Mouse (Mus musculus): ENCODE measurements around the gene Shroom1. TPM values are rescaled to one million over a fixed set of nuclear protein-coding genes. Genes with fewer than 3 reads are reported as not detected.

Shroom1 gene
- polyA plus RNA-seq, 1 experiment from 2014 or later, result 4.1 TPM

- H3K27ac ChIP-seq (ENCODE audit: low read length), result peak overlapping the region; percentile 98
- ATAC-seq (ENCODE audit: low read depth), result peak; percentile 72
- H3K4me2 ChIP-seq (ENCODE audit: low read depth, low read length), result peak overlapping the region; percentile 72
- H3K4me1 ChIP-seq (ENCODE audit: control insufficient read depth, low read depth, low read length), result peaks cover 62% of the 10 kb centered on the region
- H3K27me3 ChIP-seq (ENCODE audit: control insufficient read depth, insufficient read depth, low read depth, low read length), result peaks cover 38% of the 10 kb centered on the region
- peak overlapping the region; percentile 80 for H3K9ac ChIP-seq (ENCODE audit: low read depth, low read length)
- no peaks in the 10 kb centered on the region for H3K9me3 ChIP-seq (replicated peaks; ENCODE audit: control insufficient read depth, low read length)
- H3K36me3 ChIP-seq (ENCODE audit: control insufficient read depth, insufficient read depth), result peaks cover 4% of the 10 kb centered on the region
- H3K4me3 ChIP-seq (ENCODE audit: low read depth, low read length), result peak overlapping the region; percentile 82
- WGBS (ENCODE audit: insufficient replicate concordance), result 27% methylated on average over 4 of the region's 4 CpGs
Measured at GRCm38 (mm10) chr11:53481088-53481730, 24.2 kb downstream of the Shroom1 start.

- peak; percentile 80 for ATAC-seq (ENCODE audit: low read depth)
- peak overlapping the region; percentile 39 for H3K4me3 ChIP-seq (ENCODE audit: low read depth, low read length)
- no peaks in the 10 kb centered on the region for H3K36me3 ChIP-seq (ENCODE audit: control insufficient read depth, insufficient read depth)
- peaks cover 64% of the 10 kb centered on the region for H3K4me1 ChIP-seq (ENCODE audit: control insufficient read depth, low read depth, low read length)
- no peaks in the 10 kb centered on the region for H3K9me3 ChIP-seq (replicated peaks; ENCODE audit: control insufficient read depth, low read length)
- peaks cover 36% of the 10 kb centered on the region for H3K27me3 ChIP-seq (ENCODE audit: control insufficient read depth, insufficient read depth, low read depth, low read length)
- peak overlapping the region; percentile 98 for H3K27ac ChIP-seq (ENCODE audit: low read length)
- WGBS (ENCODE audit: insufficient replicate concordance), result 27% methylated on average over 9 of the region's 9 CpGs
- peak overlapping the region; percentile 56 for H3K4me2 ChIP-seq (ENCODE audit: low read depth, low read length)
- peak overlapping the region; percentile 64 for H3K9ac ChIP-seq (ENCODE audit: low read depth, low read length)
Measured at GRCm38 (mm10) chr11:53483159-53483891, 26.3 kb downstream of the Shroom1 start.

GRCm38 (mm10) chr11:53485719-53486118 lies 28.7 kb downstream of the Shroom1 start:
- no peak overlapping the region for H3K27ac ChIP-seq (ENCODE audit: low read length)
- peaks cover 18% of the 10 kb centered on the region for H3K27me3 ChIP-seq (ENCODE audit: control insufficient read depth, insufficient read depth, low read depth, low read length)
- no peaks in the 10 kb centered on the region for H3K9me3 ChIP-seq (replicated peaks; ENCODE audit: control insufficient read depth, low read length)
- 38% methylated on average over 3 of the region's 3 CpGs for whole genome bisulfite sequencing (ENCODE audit: insufficient replicate concordance)
- no peak overlapping the region for H3K4me3 ChIP-seq (ENCODE audit: low read depth, low read length)
- H3K9ac ChIP-seq (ENCODE audit: low read depth, low read length), result no peak overlapping the region
- no peaks in the 10 kb centered on the region for H3K36me3 ChIP-seq (ENCODE audit: control insufficient read depth, insufficient read depth)
- peaks cover 46% of the 10 kb centered on the region for H3K4me1 ChIP-seq (ENCODE audit: control insufficient read depth, low read depth, low read length)
- H3K4me2 ChIP-seq (ENCODE audit: low read depth, low read length), result no peak overlapping the region
- no peak for ATAC-seq (ENCODE audit: low read depth)

GRCm38 (mm10) chr11:53486351-53486750 lies 29.3 kb downstream of the Shroom1 start:
- WGBS (ENCODE audit: insufficient replicate concordance), result 68% methylated on average over 3 of the region's 3 CpGs
- H3K4me2 ChIP-seq (ENCODE audit: low read depth, low read length), result no peak overlapping the region
- H3K4me1 ChIP-seq (ENCODE audit: control insufficient read depth, low read depth, low read length), result peaks cover 44% of the 10 kb centered on the region
- no peak overlapping the region for H3K4me3 ChIP-seq (ENCODE audit: low read depth, low read length)
- ATAC-seq (ENCODE audit: low read depth), result no peak
- H3K9ac ChIP-seq (ENCODE audit: low read depth, low read length), result no peak overlapping the region
- no peak overlapping the region for H3K27ac ChIP-seq (ENCODE audit: low read length)
- no peaks in the 10 kb centered on the region for H3K36me3 ChIP-seq (ENCODE audit: control insufficient read depth, insufficient read depth)
- H3K9me3 ChIP-seq (replicated peaks; ENCODE audit: control insufficient read depth, low read length), result no peaks in the 10 kb centered on the region
- H3K27me3 ChIP-seq (ENCODE audit: control insufficient read depth, insufficient read depth, low read depth, low read length), result peaks cover 18% of the 10 kb centered on the region

- H3K4me3 ChIP-seq (ENCODE audit: low read depth, low read length), result peak overlapping the region; percentile 4; the same call in 1 of the 2 replicates
- ATAC-seq (ENCODE audit: low read depth), result no peak
- H3K4me1 ChIP-seq (ENCODE audit: control insufficient read depth, low read depth, low read length), result peaks cover 37% of the 10 kb centered on the region
- no peaks in the 10 kb centered on the region for H3K36me3 ChIP-seq (ENCODE audit: control insufficient read depth, insufficient read depth)
- 12% methylated on average over 27 of the region's 27 CpGs for WGBS (ENCODE audit: insufficient replicate concordance)
- 0 out of 2 replicates have a peak overlapping the region, but pooled peaks have one; percentile 5 for H3K9ac ChIP-seq (ENCODE audit: low read depth, low read length)
- H3K27me3 ChIP-seq (ENCODE audit: control insufficient read depth, insufficient read depth, low read depth, low read length), result peaks cover 18% of the 10 kb centered on the region
- H3K9me3 ChIP-seq (replicated peaks; ENCODE audit: control insufficient read depth, low read length), result no peaks in the 10 kb centered on the region
- peak overlapping the region; percentile 32 for H3K4me2 ChIP-seq (ENCODE audit: low read depth, low read length)
- no peak overlapping the region for H3K27ac ChIP-seq (ENCODE audit: low read length)
Measured at GRCm38 (mm10) chr11:53486822-53487594, 30.0 kb downstream of the Shroom1 start.

GRCm38 (mm10) chr11:53489007-53489406 lies 32.0 kb downstream of the Shroom1 start:
- Histone ChIP-seq H3K4me2 (ENCODE audit: low read depth, low read length) (no peak overlapping the region), H3K27me3 (ENCODE audit: control insufficient read depth, insufficient read depth, low read depth, low read length) (peaks cover 18% of the 10 kb centered on the region), H3K4me3 (ENCODE audit: low read depth, low read length) (no peak overlapping the region), H3K9me3 (replicated peaks; ENCODE audit: control insufficient read depth, low read length) (no peaks in the 10 kb centered on the region), H3K4me1 (ENCODE audit: control insufficient read depth, low read depth, low read length) (peaks cover 20% of the 10 kb centered on the region), H3K9ac (ENCODE audit: low read depth, low read length) (no peak overlapping the region), H3K36me3 (ENCODE audit: control insufficient read depth, insufficient read depth) (no peaks in the 10 kb centered on the region), H3K27ac (ENCODE audit: low read length) (no peak overlapping the region)
- WGBS (ENCODE audit: insufficient replicate concordance), result 86% methylated on average over 5 of the region's 5 CpGs
- ATAC-seq (ENCODE audit: low read depth), result no peak

- ATAC-seq (ENCODE audit: low read depth), result no peak
- 78% methylated on average over 9 of the region's 9 CpGs for WGBS (ENCODE audit: insufficient replicate concordance)
- H3K4me2 ChIP-seq (ENCODE audit: low read depth, low read length), result no peak overlapping the region
Measured at GRCm38 (mm10) chr11:53489421-53489820, 32.4 kb downstream of the Shroom1 start.

GRCm38 (mm10) chr11:53491954-53492401 lies 35.0 kb downstream of the Shroom1 start:
- Histone ChIP-seq H3K9ac (ENCODE audit: low read depth, low read length) (no peak overlapping the region), H3K9me3 (replicated peaks; ENCODE audit: control insufficient read depth, low read length) (no peaks in the 10 kb centered on the region), H3K27me3 (ENCODE audit: control insufficient read depth, insufficient read depth, low read depth, low read length) (peaks cover 8% of the 10 kb centered on the region), H3K36me3 (ENCODE audit: control insufficient read depth, insufficient read depth) (no peaks in the 10 kb centered on the region), H3K4me2 (ENCODE audit: low read depth, low read length) (no peak overlapping the region), H3K4me3 (ENCODE audit: low read depth, low read length) (no peak overlapping the region), H3K4me1 (ENCODE audit: control insufficient read depth, low read depth, low read length) (peaks cover 4% of the 10 kb centered on the region), H3K27ac (ENCODE audit: low read length) (no peak overlapping the region)
- ATAC-seq (ENCODE audit: low read depth), result no peak
- WGBS (ENCODE audit: insufficient replicate concordance), result 20% methylated on average over 8 of the region's 8 CpGs

More at GRCm38 (mm10) chr11:53489421-53489820, 32.4 kb downstream of the Shroom1 start:
- no peak overlapping the region for H3K4me3 ChIP-seq (ENCODE audit: low read depth, low read length)
- no peaks in the 10 kb centered on the region for H3K36me3 ChIP-seq (ENCODE audit: control insufficient read depth, insufficient read depth)
- no peak overlapping the region for H3K27ac ChIP-seq (ENCODE audit: low read length)
- H3K27me3 ChIP-seq (ENCODE audit: control insufficient read depth, insufficient read depth, low read depth, low read length), result peaks cover 18% of the 10 kb centered on the region
- H3K9me3 ChIP-seq (replicated peaks; ENCODE audit: control insufficient read depth, low read length), result no peaks in the 10 kb centered on the region
- H3K4me1 ChIP-seq (ENCODE audit: control insufficient read depth, low read depth, low read length), result peaks cover 16% of the 10 kb centered on the region
- H3K9ac ChIP-seq (ENCODE audit: low read depth, low read length), result no peak overlapping the region
